Mouse (Mus musculus) frontal cortex, adult 2 months (tissue): ENCODE measurements around the gene Gm26566. TPM values are rescaled to one million over a fixed set of nuclear protein-coding genes. Genes with fewer than 3 reads are reported as not detected.

ENCODE experiments used
- DNase-seq, 2 experiments: peaks; one replicate each; pipeline ENCODE4 v3.0.0; 2022; ENCODE audit warnings: low spot score in 1 of 2; ENCODE audit errors: extremely low spot score in 1 of 2
- polyA plus RNA-seq: library from polyadenylated mRNA; depleted of rRNA; stranded (reverse); fragments of >200 nt; gene quantifications from 2 replicates; pipeline ENCODE4 v1.2.3, GENCODE M21; 2012; rRNA removed

The Gm26566 gene
- 0.80 and 1.0 TPM in 2 replicates for polyA plus RNA-seq

- peak; percentile 65 to 86 for DNase-seq
Observed at GRCm38 (mm10) chr4:88721791-88722721, at the start of gene Gm26566, which contains the start of gene Klhl9. Gm26566 (plus strand) TSS chr4:88721805. Klhl9 (minus strand) TSS chr4:88722465.

GRCm38 (mm10) chr4:88676824-88677223 is 44.8 kb upstream of the Gm26566 start, which contains the start of gene Ifna16:
Ifna16 (minus strand) TSS chr4:88676924.
- no peak for DNase-seq

DNA sequence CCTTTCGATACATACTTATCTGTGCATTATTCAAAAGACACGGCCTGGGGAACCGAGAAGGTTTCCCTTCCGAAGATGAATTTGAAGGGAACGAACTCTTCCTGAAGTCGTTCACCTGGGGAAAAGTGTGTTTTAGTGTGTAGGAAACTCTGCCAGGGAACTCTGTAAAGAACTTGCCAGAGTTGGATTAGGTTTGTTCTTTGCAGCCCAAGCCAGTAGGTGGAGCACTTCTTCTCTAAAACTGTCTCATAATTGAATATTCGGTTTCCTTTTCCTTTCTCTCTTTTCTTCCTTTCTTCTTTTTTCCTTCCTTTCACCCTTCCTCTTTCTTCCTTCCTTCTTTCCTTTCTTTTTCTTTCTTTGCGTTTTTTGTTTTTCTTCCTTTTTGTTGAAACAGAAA is 41.2 kb upstream of the Gm26566 start:
- DNase-seq = peak in 1 of 2 experiments; percentile 52

GRCm38 (mm10) chr4:88681353-88681752 is 40.3 kb upstream of the Gm26566 start:
- DNase-seq = no peak

DNA sequence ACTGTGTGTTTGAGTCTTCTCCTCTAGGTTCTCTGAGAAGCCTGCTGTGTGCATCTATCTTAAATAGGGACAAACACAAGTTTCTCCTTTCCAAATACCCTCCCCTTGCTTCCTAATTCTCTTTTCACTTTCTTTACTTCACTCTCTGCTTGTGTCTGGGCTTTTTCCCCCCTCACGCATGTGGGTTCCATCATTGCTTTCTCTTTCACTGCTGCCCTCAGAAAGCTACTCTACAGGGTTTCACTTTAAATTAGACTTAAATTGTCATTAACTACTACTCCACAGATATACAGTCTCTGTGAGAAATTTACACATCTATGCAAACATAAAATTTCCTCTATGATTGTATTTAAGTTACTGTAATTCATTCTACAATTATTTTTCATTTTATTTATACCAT is 37.8 kb upstream of the Gm26566 start, which contains the start of gene Ifna2:
Gene Ifna2 (minus strand): TSS at position 101 of the 400 bp plus-strand sequence.
- no peak for DNase-seq

DNA sequence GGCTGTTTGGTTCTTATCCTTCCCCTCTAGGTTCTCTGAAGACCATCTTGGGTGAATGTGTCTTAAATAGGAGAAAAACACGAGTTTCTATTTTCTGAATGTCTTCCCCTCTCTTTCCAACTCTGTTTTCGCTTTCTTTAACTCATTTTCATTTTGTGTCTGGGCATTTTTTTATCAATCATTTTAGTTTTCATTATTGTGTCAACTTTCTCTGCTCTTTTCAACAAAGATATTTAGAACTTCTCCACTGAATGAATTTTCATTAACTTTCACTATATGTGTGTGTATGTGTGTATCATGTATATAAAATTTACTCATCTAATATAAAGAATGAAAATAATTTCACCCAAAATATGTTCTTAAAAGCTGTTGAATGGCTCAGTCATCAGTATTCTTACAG is 30.3 kb upstream of the Gm26566 start, which contains the start of gene Ifnab:
Gene Ifnab (minus strand): TSS at position 101 of the 400 bp plus-strand sequence.
- no peak for DNase-seq

DNA sequence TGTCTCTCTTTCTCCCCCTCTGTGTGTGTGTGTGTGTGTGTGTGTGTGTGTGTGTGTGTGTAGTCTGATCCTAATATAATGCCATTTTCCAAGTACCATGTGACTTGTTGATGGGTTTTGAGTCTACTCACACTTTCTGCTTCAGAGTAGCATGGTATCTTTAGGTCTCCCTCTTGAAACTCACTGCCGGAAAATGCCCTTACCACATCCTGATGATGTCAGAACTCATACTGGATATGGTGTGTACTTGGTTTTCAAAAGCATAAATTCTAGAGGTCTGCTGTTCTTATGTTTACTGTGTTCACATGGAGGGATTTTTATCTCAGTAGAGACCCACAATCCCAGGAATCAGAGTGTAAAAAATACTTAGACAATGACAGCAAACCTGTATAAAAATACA is 29.1 kb upstream of the Gm26566 start:
- no peak for DNase-seq

DNA sequence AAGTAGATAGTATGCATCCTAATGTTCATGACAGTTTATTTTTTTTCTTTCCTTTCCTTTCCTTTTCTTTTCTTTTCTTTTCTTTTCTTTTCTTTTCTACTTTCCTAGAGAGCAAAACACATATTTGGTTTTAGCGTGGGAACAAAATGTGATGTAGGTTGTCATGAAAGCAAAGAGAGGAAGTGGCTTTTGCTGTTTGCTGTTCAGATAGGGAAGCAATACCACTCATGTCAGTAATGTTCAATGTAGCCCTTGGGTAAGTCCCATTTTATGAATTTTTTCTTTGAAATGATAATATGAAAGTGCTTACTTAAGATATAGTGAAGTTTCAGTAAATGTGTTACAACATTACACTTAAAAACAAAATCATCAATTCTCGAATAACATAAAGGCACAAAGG is 28.2 kb upstream of the Gm26566 start:
- DNase-seq = no peak

DNA sequence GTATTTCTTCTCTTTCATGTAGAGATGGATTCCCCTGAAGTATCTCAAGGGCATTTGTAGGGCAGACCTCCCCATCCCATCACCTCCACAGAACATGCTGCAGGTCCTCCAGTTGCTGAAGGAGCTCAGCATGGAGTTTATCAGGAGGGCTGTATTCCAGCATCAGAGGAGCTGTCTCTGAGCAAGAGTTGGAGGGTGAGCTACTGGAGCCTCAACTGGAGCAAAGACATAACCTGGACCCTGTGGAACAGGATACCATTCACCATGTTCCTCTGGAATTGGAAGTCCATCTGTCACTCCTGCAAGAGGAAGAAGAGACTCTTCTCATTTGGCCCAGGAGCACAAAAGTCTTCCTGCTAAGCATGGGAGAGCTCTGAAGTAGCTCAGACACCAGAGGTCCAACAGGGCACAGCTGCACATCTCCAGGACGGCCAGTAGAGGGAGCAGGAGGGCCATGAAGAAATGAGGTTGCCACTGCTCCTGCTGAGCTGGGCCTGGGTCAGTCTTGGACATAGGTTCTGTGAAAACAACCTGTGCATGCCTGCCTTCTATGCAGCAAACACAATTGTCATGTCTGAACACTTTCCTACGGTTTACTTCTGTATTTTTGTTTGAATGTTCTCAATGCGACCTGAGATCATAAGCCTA is 25.2 kb upstream of the Gm26566 start:
- peak; percentile 18 to 84 for DNase-seq

DNA sequence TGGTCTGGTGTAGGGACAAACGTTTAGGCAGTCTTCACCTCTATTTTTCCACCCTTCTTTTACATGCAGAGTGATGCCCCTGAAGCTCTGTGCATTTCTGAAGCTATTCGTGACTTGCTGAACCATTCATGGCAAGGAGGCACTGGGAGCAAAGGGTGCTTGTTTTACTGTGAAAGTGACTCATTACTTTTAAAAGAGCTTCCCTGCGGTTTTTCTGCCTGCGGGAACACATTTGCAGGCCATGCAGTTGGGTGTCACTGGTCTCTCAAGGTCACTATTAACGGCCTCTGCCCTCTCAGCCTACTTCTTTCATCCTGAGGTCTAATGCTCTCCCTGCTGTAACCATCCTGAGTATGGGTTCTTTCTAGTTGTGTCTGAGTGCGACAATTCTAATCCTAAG is 24.5 kb upstream of the Gm26566 start:
- DNase-seq = no peak

DNA sequence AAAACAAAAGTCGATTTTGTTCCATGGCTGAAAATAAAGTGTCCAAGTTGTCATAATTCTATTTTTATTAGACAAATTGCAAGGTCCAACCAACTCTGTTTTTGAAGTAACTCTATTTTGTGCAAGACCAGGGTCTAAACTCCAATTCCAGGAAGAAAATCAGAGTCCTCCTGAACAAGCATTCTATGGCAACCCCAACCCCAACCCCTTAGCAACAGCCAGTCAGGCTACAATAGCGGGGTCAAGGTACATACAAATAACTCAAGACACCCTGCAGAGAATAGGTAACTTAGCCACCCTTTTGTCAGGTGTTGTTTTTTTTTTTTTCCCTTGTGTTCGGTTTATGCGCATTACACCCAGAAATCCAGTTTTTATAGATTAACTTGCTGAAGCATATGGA is 23.9 kb upstream of the Gm26566 start:
- DNase-seq = no peak

DNA sequence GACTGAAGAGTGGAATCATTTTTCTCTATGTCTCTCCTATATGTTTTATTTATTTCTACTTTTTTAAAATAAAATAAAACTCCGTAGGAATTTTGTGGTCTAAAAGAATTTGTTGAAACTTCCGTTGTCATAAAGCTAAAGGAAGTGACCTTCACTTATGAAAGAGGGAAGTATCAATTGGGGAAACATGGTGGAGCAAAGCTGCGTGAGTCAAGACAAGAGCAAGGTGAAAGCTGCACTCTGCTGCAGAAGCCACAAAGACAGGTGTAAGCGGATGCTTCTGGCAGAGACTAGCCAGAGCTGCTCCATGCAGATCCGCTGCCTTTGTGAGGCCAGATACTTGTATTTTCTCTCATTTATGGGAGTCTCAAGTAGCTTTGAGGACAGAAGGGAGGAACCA is 22.8 kb upstream of the Gm26566 start:
- DNase-seq = no peak

GRCm38 (mm10) chr4:88699301-88699700 is 22.3 kb upstream of the Gm26566 start:
- DNase-seq = no peak

DNA sequence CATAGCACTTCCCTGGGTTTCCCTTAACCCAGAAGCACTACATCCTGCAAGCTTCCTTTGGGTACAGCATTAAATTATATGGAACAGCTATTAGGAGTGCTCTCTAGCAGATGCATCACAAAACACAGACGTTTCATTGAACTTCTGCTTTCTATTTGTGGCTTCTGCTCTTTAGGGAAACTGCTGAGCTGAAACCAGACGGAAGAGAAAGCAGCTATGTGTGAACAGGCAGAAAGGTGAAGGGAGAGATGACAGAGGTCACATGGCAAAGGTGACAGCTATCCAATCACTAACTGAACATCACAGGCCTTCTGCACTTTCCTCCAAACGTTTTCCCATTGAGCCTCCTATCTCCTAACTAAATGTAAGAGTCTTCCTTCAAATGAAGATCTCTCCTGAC is 15.7 kb upstream of the Gm26566 start:
- DNase-seq = no peak

GRCm38 (mm10) chr4:88707128-88707826 is 14.3 kb upstream of the Gm26566 start:
- no peak for DNase-seq

DNA sequence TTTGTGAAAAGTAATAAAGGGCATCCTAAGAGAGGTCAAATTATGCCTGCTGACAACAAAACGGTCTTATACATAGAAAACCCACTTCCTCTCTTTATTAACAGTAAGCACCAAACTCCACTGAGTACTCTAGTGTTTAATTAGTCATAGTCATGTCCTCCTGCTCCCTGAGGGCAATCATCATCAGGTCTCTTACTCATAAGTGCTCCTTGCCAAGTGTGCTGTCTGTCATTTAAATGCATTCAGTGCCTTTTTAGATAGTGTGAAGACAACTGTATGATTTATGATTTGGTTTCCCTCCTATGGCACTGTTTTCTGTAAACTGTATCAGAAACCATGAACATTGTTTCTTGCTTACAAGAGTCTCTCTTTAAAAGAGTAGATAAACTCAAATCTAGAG is 7.3 kb upstream of the Gm26566 start:
- DNase-seq = no peak

DNA sequence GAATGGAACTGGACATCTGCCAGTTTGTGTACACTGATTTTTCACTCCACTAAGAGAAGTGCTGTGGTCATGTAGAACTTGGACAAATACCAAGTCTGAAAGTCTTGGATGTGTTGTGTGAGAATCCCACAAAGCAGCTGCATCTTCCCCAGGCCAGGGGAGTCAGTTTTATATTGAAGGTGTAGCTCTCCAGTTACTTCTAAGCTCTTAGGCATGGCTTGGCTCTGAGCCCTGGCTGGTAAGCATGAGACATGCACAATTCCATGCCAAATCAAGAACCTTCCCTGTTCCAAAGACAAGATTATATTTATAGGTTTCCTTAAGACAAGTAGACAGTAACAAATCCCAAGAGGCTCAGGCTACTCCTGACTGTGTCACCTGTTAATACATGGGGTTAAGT is 6.5 kb upstream of the Gm26566 start:
- no peak for DNase-seq

GRCm38 (mm10) chr4:88718715-88719114 is 2.9 kb upstream of the Gm26566 start:
- DNase-seq = no peak

GRCm38 (mm10) chr4:88723497-88724090 is 2.0 kb downstream of the Gm26566 start:
- DNase-seq = no peak

GRCm38 (mm10) chr4:88726727-88727126 is 5.1 kb downstream of the Gm26566 start:
- DNase-seq = no peak
